Mouse (Mus musculus): ENCODE measurements around the gene Cdc26. TPM values are rescaled to one million over a fixed set of nuclear protein-coding genes. Genes with fewer than 3 reads are reported as not detected.

The Cdc26 gene
- polyA plus RNA-seq, 1 experiment = 54.3 TPM

- no peak overlapping the region for H3K4me3 ChIP-seq (ENCODE audit: control insufficient read depth, insufficient read depth, low read length)
- no peak for DNase-seq
- TF ChIP-seq CTCF (IDR thresholded peaks at IDR 0.05; ENCODE audit: borderline replicate concordance, control insufficient read depth, extremely low read depth, insufficient read depth, low read length, poor library complexity) = no peak
- TF ChIP-seq POLR2A (IDR thresholded peaks at IDR 0.05; ENCODE audit: control insufficient read depth, extremely low read depth, insufficient read depth, low read length, poor library complexity) = no peak
- H3K27ac ChIP-seq (ENCODE audit: control insufficient read depth, insufficient read depth, low read length) = no peak overlapping the region
- WGBS = 77% methylated on average over 6 of the region's 6 CpGs
- no peaks in the 10 kb centered on the region for H3K4me1 ChIP-seq (replicated peaks; ENCODE audit: control insufficient read depth, insufficient read depth, low read length)
- H3K36me3 ChIP-seq (ENCODE audit: control insufficient read depth, insufficient read depth, low read length) = peaks cover 35% of the 10 kb centered on the region
- no peaks in the 10 kb centered on the region for H3K27me3 ChIP-seq (ENCODE audit: control insufficient read depth, insufficient read depth, low read length)
Measured at GRCm38 (mm10) chr4:62393459-62393858, 15.0 kb downstream of the Cdc26 start.

GRCm38 (mm10) chr4:62391892-62392291 is 16.6 kb downstream of the Cdc26 start:
- Histone ChIP-seq H3K4me3 (ENCODE audit: control insufficient read depth, insufficient read depth, low read length) (no peak overlapping the region), H3K27me3 (ENCODE audit: control insufficient read depth, insufficient read depth, low read length) (no peaks in the 10 kb centered on the region), H3K36me3 (ENCODE audit: control insufficient read depth, insufficient read depth, low read length) (peaks cover 25% of the 10 kb centered on the region), H3K27ac (ENCODE audit: control insufficient read depth, insufficient read depth, low read length) (no peak overlapping the region), H3K4me1 (replicated peaks; ENCODE audit: control insufficient read depth, insufficient read depth, low read length) (no peaks in the 10 kb centered on the region)
- DNase-seq = no peak
- WGBS = 79% methylated on average over 7 of the region's 7 CpGs
- no peak for TF ChIP-seq POLR2A (IDR thresholded peaks at IDR 0.05; ENCODE audit: control insufficient read depth, extremely low read depth, insufficient read depth, low read length, poor library complexity)
- no peak for TF ChIP-seq CTCF (IDR thresholded peaks at IDR 0.05; ENCODE audit: borderline replicate concordance, control insufficient read depth, extremely low read depth, insufficient read depth, low read length, poor library complexity)

- no peak for DNase-seq
- Histone ChIP-seq H3K4me3 (ENCODE audit: control insufficient read depth, insufficient read depth, low read length) (no peak overlapping the region), H3K36me3 (ENCODE audit: control insufficient read depth, insufficient read depth, low read length) (peaks cover 12% of the 10 kb centered on the region), H3K27me3 (ENCODE audit: control insufficient read depth, insufficient read depth, low read length) (no peaks in the 10 kb centered on the region), H3K4me1 (replicated peaks; ENCODE audit: control insufficient read depth, insufficient read depth, low read length) (no peaks in the 10 kb centered on the region), H3K27ac (ENCODE audit: control insufficient read depth, insufficient read depth, low read length) (no peak overlapping the region)
- 93% methylated on average over 5 of the region's 5 CpGs for WGBS
- no peak for TF ChIP-seq CTCF (IDR thresholded peaks at IDR 0.05; ENCODE audit: borderline replicate concordance, control insufficient read depth, extremely low read depth, insufficient read depth, low read length, poor library complexity)
- TF ChIP-seq POLR2A (IDR thresholded peaks at IDR 0.05; ENCODE audit: control insufficient read depth, extremely low read depth, insufficient read depth, low read length, poor library complexity) = no peak
Measured at GRCm38 (mm10) chr4:62389592-62390512, 18.6 kb downstream of the Cdc26 start.

- Histone ChIP-seq H3K36me3 (ENCODE audit: control insufficient read depth, insufficient read depth, low read length) (no peaks in the 10 kb centered on the region; the same call in 1 of the 2 replicates), H3K27me3 (ENCODE audit: control insufficient read depth, insufficient read depth, low read length) (no peaks in the 10 kb centered on the region), H3K27ac (ENCODE audit: control insufficient read depth, insufficient read depth, low read length) (no peak overlapping the region), H3K4me3 (ENCODE audit: control insufficient read depth, insufficient read depth, low read length) (no peak overlapping the region), H3K4me1 (replicated peaks; ENCODE audit: control insufficient read depth, insufficient read depth, low read length) (no peaks in the 10 kb centered on the region)
- TF ChIP-seq POLR2A (IDR thresholded peaks at IDR 0.05; ENCODE audit: control insufficient read depth, extremely low read depth, insufficient read depth, low read length, poor library complexity) (no peak), CTCF (IDR thresholded peaks at IDR 0.05; ENCODE audit: borderline replicate concordance, control insufficient read depth, extremely low read depth, insufficient read depth, low read length, poor library complexity) (no peak)
- WGBS = 86% methylated on average over 7 of the region's 7 CpGs
- DNase-seq = no peak
Measured at GRCm38 (mm10) chr4:62385439-62385838, 23.0 kb downstream of the Cdc26 start.

GRCm38 (mm10) chr4:62384159-62384558 is 24.3 kb downstream of the Cdc26 start:
- no peak for DNase-seq
- no peaks in the 10 kb centered on the region for H3K4me1 ChIP-seq (replicated peaks; ENCODE audit: control insufficient read depth, insufficient read depth, low read length)
- TF ChIP-seq POLR2A (IDR thresholded peaks at IDR 0.05; ENCODE audit: control insufficient read depth, extremely low read depth, insufficient read depth, low read length, poor library complexity) = no peak
- no peak for TF ChIP-seq CTCF (IDR thresholded peaks at IDR 0.05; ENCODE audit: borderline replicate concordance, control insufficient read depth, extremely low read depth, insufficient read depth, low read length, poor library complexity)

GRCm38 (mm10) chr4:62383752-62384151 is 24.7 kb downstream of the Cdc26 start:
- Histone ChIP-seq H3K27me3 (ENCODE audit: control insufficient read depth, insufficient read depth, low read length) (no peaks in the 10 kb centered on the region), H3K36me3 (ENCODE audit: control insufficient read depth, insufficient read depth, low read length) (no peaks in the 10 kb centered on the region), H3K4me3 (ENCODE audit: control insufficient read depth, insufficient read depth, low read length) (no peak overlapping the region), H3K4me1 (replicated peaks; ENCODE audit: control insufficient read depth, insufficient read depth, low read length) (no peaks in the 10 kb centered on the region), H3K27ac (ENCODE audit: control insufficient read depth, insufficient read depth, low read length) (no peak overlapping the region)
- 92% methylated on average over 7 of the region's 7 CpGs for WGBS
- no peak for TF ChIP-seq POLR2A (IDR thresholded peaks at IDR 0.05; ENCODE audit: control insufficient read depth, extremely low read depth, insufficient read depth, low read length, poor library complexity)
- no peak for TF ChIP-seq CTCF (IDR thresholded peaks at IDR 0.05; ENCODE audit: borderline replicate concordance, control insufficient read depth, extremely low read depth, insufficient read depth, low read length, poor library complexity)
- DNase-seq = no peak

More at GRCm38 (mm10) chr4:62384159-62384558, 24.3 kb downstream of the Cdc26 start:
- Histone ChIP-seq H3K27me3 (ENCODE audit: control insufficient read depth, insufficient read depth, low read length) (no peaks in the 10 kb centered on the region), H3K4me3 (ENCODE audit: control insufficient read depth, insufficient read depth, low read length) (no peak overlapping the region), H3K36me3 (ENCODE audit: control insufficient read depth, insufficient read depth, low read length) (no peaks in the 10 kb centered on the region), H3K27ac (ENCODE audit: control insufficient read depth, insufficient read depth, low read length) (no peak overlapping the region)
- 93% methylated on average over 1 of the region's 1 CpGs for WGBS

Measured in thymus, adult 2 months (tissue).